Mouse (Mus musculus) heart, adult 10 weeks (tissue): ENCODE results near the gene Gm26602. TPM values are rescaled to one million over a fixed set of nuclear protein-coding genes. Genes with fewer than 3 reads are reported as not detected.

Source experiments
- polyA plus RNA-seq: library from polyadenylated mRNA; stranded (reverse); fragments of 350-450 nt; fragmentation: Illumina TruSeq; extraction: RNeasy Lipid Tissue Mini Kit (QIAGEN cat#74804); gene quantifications from one replicate; pipeline ENCODE4 v1.2.3, GENCODE M21; 2014; ENCODE audit warnings: low read depth, low replicate concordance

Gm26602 gene
- not detected for polyA plus RNA-seq

DNA sequence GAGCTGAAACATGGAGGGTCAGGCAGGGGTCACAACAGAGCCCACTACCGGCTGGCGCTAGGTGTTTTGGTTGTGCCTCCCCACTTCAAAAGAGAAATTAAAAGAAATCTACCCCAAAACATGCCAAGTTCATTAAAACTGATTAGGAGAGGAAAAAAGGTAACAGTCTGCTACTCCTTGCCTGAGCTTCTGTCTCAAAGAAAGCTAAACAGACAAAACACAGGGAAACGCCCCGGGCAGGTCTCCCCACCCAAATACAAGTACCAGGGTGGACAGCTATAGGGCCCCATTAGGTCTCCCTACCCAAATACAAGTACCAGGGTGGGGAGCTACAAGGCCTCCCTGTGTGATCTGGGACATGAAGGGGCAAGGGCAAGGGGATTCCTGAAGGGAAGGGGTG is at the start of gene Gm26602:
TSS of gene Gm26602 (plus strand) at position 301 of the 400 bp plus-strand sequence.

DNA sequence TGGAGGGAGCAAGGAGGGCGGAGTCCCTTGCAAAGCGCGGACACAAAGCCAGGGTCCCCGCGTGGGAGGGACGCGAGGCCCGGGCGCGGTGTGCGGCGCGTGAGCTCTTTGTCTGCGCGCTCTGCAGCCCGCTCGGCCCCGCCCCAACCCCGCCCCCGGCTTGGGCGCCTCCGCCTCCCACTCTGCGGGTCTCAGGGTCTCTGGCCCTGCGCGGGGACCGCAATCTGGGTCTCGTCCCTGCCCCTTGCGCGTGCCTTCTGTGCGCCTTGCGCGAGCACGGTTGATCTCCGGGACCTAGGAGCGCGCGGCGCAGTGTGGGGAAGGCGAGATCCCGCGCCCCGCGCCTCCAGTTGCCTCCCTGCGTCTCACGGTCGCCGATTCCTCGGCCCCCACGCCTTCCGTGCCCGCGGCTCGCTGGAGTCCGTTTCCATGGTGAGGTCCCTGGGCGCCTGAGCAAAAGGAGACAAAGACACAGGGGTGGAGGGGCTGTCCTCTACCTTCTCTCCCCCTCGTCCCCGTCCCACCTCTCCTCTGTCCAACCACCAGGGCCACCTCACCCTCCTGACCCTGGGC is 36.3 kb upstream of the Gm26602 start, which contains the start of the genes Prtn3 and Plppr3:
TSS of gene Prtn3 (plus strand) at position 187 of the 573 bp plus-strand sequence.
TSS of gene Plppr3 (minus strand) at position 345 of the 573 bp plus-strand sequence.

DNA sequence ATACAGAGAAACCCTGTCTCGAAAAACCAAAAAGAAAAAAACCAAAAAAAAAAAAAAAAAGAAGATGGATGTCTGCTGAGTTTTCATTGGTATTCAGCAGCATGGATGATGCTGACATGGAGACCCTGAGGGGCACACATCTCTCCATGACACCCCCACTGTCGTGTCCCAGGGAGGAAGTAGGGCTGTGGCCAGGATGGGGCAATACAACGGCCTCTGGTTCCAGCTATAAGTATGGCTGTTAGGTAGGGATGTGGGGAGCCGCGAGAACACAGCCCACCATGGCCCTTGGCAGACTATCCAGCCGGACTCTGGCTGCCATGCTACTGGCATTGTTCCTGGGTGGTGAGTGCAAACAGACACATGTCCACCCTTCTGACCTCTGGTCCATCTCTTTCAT is 24.6 kb upstream of the Gm26602 start, which contains the start of gene Elane:
TSS of gene Elane (plus strand) at position 194 of the 400 bp plus-strand sequence.

GRCm38 (mm10) chr10:79890670-79891069 is 20.0 kb upstream of the Gm26602 start, which contains the start of gene Cfd:
Gene Cfd, plus strand, starts transcription at chr10:79890853.

DNA sequence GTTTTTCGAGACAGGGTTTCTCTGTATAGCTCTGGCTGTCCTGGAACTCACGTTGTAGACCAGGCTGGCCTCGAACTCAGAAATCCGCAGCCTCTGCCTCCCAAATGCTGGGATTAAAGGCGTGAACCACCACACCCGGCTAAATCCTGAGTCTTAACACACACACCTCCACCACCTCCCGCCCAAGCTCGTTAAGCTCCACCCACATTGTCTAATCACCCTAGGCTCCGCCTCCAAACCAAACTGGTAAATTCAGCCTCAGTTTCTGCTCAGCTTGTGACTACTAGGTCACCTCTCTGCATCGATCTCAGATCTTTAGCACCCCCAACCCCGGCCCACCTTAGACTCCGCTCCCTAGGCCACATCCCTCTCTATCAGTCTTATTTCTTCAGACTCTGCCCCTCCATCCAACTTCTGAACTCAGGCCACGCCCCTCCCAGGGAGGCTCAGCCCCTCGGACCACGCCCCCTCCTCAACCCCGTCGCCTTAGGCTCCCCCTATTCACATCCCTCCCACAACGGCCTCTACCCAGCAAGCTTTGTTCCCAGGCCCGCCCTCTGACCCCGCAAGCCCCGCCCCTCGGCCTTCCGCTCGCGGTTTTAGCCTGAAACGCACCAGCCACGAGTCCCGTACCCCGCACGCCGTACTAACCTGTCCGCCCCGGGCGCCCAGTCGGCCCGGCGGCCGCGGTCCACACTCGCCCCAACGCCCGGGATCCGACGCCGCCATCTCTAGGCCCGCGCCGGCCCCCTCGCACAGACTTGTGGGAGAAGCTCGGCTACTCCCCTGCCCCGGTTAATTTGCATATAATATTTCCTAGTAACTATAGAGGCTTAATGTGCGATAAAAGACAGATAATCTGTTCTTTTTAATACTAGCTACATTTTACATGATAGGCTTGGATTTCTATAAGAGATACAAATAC is 2.2 kb upstream of the Gm26602 start, which contains the start of gene Med16:
TSS of gene Med16 (minus strand) at position 757 of the 925 bp plus-strand sequence.

DNA sequence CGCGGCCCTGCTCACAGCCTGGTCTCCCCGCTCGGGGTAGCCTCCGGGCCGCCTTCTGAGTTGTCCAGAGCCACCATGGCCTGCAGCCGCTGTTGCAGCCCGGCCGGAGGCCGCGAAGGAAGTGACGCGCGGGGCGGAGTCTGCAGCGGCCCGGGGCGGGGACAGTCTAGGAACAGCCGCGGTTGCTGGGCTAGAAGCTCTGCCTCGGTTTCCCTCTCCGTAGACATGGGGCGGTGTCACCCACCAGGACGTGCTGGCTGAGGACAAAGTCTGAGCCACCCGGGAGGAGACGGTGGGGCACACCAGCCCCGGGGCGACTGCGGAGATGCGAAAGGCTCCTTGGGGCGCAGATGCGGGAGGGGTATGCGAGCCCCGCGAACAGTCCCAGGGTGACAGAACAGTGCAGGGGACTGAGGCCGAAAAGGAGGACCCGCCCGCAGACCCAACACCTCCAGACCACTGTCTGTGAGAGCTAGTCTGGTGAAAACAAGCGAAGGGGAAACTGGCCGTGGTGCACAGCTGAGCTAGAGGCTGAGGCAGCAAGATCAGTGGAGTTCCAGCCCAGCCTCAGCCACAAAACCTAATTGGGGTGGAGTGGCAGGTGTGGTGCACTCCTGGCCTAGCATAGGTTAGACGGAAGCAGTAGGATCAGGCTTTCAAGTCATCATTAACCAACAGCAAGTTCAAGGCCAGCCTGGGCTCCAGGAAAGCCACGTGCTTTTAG is 6.3 kb downstream of the Gm26602 start, which contains the start of gene Kiss1r:
TSS of gene Kiss1r (plus strand) at position 164 of the 724 bp plus-strand sequence.

GRCm38 (mm10) chr10:79920958-79921535 is 10.4 kb downstream of the Gm26602 start, which contains the start of gene R3hdm4:
Gene R3hdm4, minus strand, starts transcription at chr10:79921208.

DNA sequence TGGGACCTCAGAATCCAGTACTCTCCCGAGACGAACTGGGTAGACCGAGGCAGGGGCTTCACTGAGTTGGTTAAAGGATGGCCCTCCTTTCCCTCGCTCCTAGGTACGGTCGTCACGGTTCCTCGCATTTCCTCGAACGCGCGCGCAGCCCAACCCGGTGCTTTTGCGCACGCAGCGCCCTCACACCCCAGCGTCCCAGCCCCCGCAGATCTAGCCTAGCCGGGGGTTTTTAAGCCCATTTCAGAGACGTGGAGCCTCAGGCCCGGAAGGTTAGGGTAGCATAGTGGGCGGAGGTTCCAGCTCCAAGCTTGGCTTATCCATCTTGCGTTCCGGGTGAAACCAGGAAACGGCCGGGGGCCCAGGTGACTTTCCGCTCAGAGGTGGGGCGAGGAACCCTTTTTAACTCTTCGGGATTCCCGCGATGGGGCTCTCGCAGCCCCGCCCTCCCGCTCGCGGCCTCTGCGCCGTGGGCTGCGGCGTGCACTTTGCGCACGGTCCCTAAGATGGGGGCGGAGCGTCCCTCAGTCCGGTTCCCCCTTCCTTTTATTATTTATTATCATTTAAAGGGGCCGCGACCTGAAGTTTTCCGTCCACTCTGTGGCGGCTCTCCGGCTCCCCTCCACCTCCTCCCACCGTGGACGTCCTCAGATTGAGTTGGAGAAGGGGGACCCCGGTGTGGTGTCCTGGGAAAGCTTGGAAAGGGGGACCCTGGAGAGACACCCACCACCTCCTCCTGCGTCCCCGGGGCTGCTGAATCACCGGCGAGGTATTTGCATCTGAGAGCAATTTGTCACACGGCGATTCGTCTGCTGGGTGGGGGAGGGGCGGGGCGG is 16.1 kb downstream of the Gm26602 start, which contains the start of gene Arid3a:
TSS of gene Arid3a (plus strand) at position 553 of the 833 bp plus-strand sequence.

DNA sequence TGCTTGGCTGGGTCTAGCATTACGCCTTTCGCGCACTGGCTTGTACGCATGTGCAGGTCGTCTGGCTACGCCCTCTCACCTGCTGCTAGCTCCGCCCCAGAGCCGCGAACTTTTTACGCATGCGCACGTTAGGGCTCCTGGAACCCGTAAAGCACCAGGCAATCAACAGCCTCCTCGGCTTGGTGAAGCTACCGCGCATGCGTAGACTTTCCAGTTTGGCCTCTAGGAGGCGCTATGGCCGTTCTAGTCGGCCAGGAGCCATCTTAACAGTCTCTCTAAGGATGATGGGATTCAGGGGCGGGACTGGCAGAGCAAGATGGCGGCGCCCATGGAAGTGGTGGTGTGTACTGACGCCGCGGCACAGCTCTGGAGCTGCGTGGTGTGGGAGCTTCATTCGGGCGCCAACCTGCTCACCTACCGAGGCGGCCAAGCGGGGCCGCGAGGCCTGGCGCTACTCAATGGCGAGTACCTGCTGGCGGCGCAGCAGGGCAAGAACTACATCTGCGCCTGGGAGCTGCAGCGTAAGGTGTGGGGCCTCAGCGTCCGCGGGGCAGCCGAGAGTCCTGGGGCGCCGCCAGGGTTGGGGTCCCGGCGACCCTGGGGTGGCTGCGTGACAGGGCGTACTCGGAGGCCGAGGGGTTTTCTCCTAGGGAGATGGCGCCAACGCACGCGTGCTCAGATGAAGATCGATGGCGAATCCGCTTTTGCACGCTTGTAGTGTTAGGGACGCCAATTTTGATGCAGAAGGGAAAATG is 49.4 kb downstream of the Gm26602 start, which contains the start of gene Wdr18:
TSS of gene Wdr18 (plus strand) at position 306 of the 755 bp plus-strand sequence.

Other genes with a start within 250 kb of the Gm26602 start
- not detected for gene Madcam1, start 246.3 kb upstream of the Gm26602 start, polyA plus RNA-seq
- gene Tpgs1, start 241.5 kb upstream of the Gm26602 start, polyA plus RNA-seq: 15.6 TPM
- gene Cdc34, start 228.7 kb upstream of the Gm26602 start, polyA plus RNA-seq: 255 TPM
- gene Gzmm, start 221.8 kb upstream of the Gm26602 start, polyA plus RNA-seq: 9.9 TPM
- 2,003 TPM for gene Bsg, start 206.4 kb upstream of the Gm26602 start, polyA plus RNA-seq
- 13.4 TPM for gene Hcn2, start 194.2 kb upstream of the Gm26602 start, polyA plus RNA-seq
- gene Polrmt, start 164.3 kb upstream of the Gm26602 start, polyA plus RNA-seq: 44.1 TPM
- gene Fgf22, start 155.8 kb upstream of the Gm26602 start, polyA plus RNA-seq: not detected
- 22.6 TPM for gene Rnf126, start 143.9 kb upstream of the Gm26602 start, polyA plus RNA-seq
- gene Fstl3, start 133.6 kb upstream of the Gm26602 start, polyA plus RNA-seq: 8.3 TPM
- gene Prss57, start 119.9 kb upstream of the Gm26602 start, polyA plus RNA-seq: not detected
- gene Palm, start 117.3 kb upstream of the Gm26602 start, polyA plus RNA-seq: 53.4 TPM
- 0.99 TPM for gene Misp, start 89.9 kb upstream of the Gm26602 start, polyA plus RNA-seq
- 38.6 TPM for gene Ptbp1, start 56.4 kb upstream of the Gm26602 start, polyA plus RNA-seq
- gene Prtn3, start 36.4 kb upstream of the Gm26602 start, polyA plus RNA-seq: not detected
- gene Plppr3, start 36.2 kb upstream of the Gm26602 start, polyA plus RNA-seq: 0.34 TPM
- not detected for gene Elane, start 24.6 kb upstream of the Gm26602 start, polyA plus RNA-seq
- 72.1 TPM for gene Cfd, start 20.0 kb upstream of the Gm26602 start, polyA plus RNA-seq
- gene Med16, start 1.9 kb upstream of the Gm26602 start, polyA plus RNA-seq: 25.5 TPM
- gene Kiss1r, start 6.1 kb downstream of the Gm26602 start, polyA plus RNA-seq: 0.55 TPM
- 70.4 TPM for gene R3hdm4, start 10.4 kb downstream of the Gm26602 start, polyA plus RNA-seq
- gene Arid3a, start 16.2 kb downstream of the Gm26602 start, polyA plus RNA-seq: 1.1 TPM
- gene Wdr18, start 49.3 kb downstream of the Gm26602 start, polyA plus RNA-seq: 21.5 TPM
- 0.18 TPM for gene Grin3b, start 59.9 kb downstream of the Gm26602 start, polyA plus RNA-seq
- gene Tmem259, start 73.5 kb downstream of the Gm26602 start, polyA plus RNA-seq: 104 TPM
- gene Cnn2, start 77.7 kb downstream of the Gm26602 start, polyA plus RNA-seq: 40.1 TPM
- 7.2 TPM for gene Abca7, start 85.6 kb downstream of the Gm26602 start, polyA plus RNA-seq
- gene Arhgap45, start 105.8 kb downstream of the Gm26602 start, polyA plus RNA-seq: 5.2 TPM
- 122 TPM for gene Polr2e, start 128.9 kb downstream of the Gm26602 start, polyA plus RNA-seq
- 933 TPM for gene Gpx4, start 136.3 kb downstream of the Gm26602 start, polyA plus RNA-seq
- gene Sbno2, start 194.7 kb downstream of the Gm26602 start, polyA plus RNA-seq: 10.9 TPM
- gene Stk11, start 204.9 kb downstream of the Gm26602 start, polyA plus RNA-seq: 137 TPM
- 1,104 TPM for gene Atp5d, start 227.8 kb downstream of the Gm26602 start, polyA plus RNA-seq
- gene Cbarp, start 230.0 kb downstream of the Gm26602 start, polyA plus RNA-seq: 2.6 TPM
- 39.3 TPM for gene Midn, start 237.4 kb downstream of the Gm26602 start, polyA plus RNA-seq